Mouse (Mus musculus) heart, embryonic 10.5 days (tissue): Measurements from ENCODE around the gene Ap1s1. TPM values are rescaled to one million over a fixed set of nuclear protein-coding genes. Genes with fewer than 3 reads are reported as not detected.

Source experiments
- DNase-seq: peaks from one replicate; pipeline ENCODE4 v3.0.0-alpha.2; 2017; ENCODE audit warnings: low spot score
- H3K27ac ChIP-seq: fragments of 300-500 bp; sonication (generic); 2 replicates; pipeline ENCODE4 v1.5.1; 2016; ENCODE audit warnings: mild to moderate bottlenecking
- H3K27me3 ChIP-seq: fragments of 300-500 bp; sonication (generic); 2 replicates; pipeline ENCODE4 v1.6.1; 2016; ENCODE audit warnings: mild to moderate bottlenecking; ENCODE audit not compliant: poor library complexity, insufficient read depth, severe bottlenecking
- H3K36me3 ChIP-seq: fragments of 300-500 bp; sonication (generic); 2 replicates; pipeline ENCODE4 v1.6.1; 2016; ENCODE audit warnings: mild to moderate bottlenecking, moderate library complexity
- H3K4me1 ChIP-seq: fragments of 300-500 bp; sonication (generic); 2 replicates; pipeline ENCODE4 v1.6.1; 2016; ENCODE audit warnings: mild to moderate bottlenecking
- H3K4me3 ChIP-seq: fragments of 300-500 bp; sonication (generic); 2 replicates; pipeline ENCODE4 v1.5.1; 2016; ENCODE audit warnings: mild to moderate bottlenecking, moderate library complexity
- H3K9me3 ChIP-seq: fragments of 300-500 bp; sonication (generic); 2 replicates; pipeline ENCODE4 v1.6.1; 2016; ENCODE audit warnings: mild to moderate bottlenecking, moderate library complexity
- WGBS: fragments of 180-500 bp; shearing (Covaris S2); methylation state at CpG from one replicate; pipeline ENCODE4 v1.1.7; 2016; 5-methylcytosine and 5-hydroxymethylcytosine counted together
- microRNA counts: library from miRNA; unstranded; fragments of <30 nt; microRNA quantifications from one replicate; lab custom pipeline; 2017
- microRNA-seq: library from miRNA; unstranded; fragments of <30 nt; microRNA quantifications from one replicate; pipeline ENCODE4, GENCODE M21; 2017
- polyA plus RNA-seq: library from polyadenylated mRNA; unstranded; fragments of >200 nt; fragmentation: Nextera tagmentation; extraction: Ambion mirVana; gene quantifications from 2 replicates; pipeline ENCODE4 v1.2.1, GENCODE M21; 2016

Ap1s1 gene
- polyA plus RNA-seq, 1 experiment from 2014 or later = 178 TPM

DNA sequence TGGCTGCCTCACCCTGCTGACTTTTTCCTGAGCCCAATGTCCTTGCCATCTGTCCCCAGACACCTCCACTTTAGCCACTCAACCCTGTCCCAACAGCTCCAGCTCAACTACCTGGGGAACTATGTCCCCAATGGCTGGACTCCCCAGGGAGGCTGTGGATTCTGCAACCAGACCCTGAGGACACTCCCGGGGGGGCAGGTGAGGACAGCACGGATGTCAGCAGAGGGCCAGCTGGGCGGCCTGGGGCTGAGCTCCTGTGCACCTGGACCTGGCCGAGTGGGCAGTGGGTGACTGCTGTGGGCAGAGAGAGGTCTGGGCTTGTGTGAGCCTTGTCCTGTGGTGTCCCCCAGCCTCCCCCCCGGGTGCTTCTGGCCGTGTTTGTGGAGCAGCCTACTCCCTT, 56.1 kb downstream of the Ap1s1 start:
- H3K36me3 ChIP-seq = peaks cover 64% of the 10 kb centered on the region
- no peaks in the 10 kb centered on the region for H3K9me3 ChIP-seq
- no peak for DNase-seq
- no peak overlapping the region for H3K27ac ChIP-seq
- H3K27me3 ChIP-seq = no peaks in the 10 kb centered on the region
- H3K4me1 ChIP-seq = peaks cover 22% of the 10 kb centered on the region
- H3K4me3 ChIP-seq = no peak overlapping the region
- 91% methylated on average over 6 of the region's 6 CpGs for WGBS

DNA sequence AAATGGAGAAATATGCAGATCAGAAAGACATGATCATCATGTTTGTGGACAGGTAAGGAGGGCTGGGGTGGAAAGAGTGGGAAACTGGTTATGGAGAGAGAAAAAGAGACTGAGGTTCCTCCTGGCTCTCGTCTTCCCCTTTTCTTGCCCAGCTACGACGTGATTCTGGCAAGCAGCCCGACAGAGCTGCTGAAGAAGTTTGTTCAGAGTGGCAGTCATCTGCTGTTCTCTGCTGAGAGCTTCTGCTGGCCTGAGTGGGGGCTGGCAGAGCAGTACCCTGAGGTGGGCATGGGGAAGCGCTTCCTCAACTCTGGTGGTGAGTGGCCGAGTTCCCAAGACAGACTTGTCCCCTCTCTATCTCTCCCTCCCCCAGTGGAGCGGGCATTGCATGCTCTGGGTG, 57.5 kb downstream of the Ap1s1 start:
- no peaks in the 10 kb centered on the region for H3K27me3 ChIP-seq
- peaks cover 57% of the 10 kb centered on the region for H3K36me3 ChIP-seq
- H3K27ac ChIP-seq = no peak overlapping the region; the same call in 1 of the 2 replicates
- H3K4me1 ChIP-seq = peaks cover 22% of the 10 kb centered on the region
- no peak for DNase-seq
- WGBS = 81% methylated on average over 7 of the region's 7 CpGs
- H3K4me3 ChIP-seq = peak overlapping the region; percentile 73
- no peaks in the 10 kb centered on the region for H3K9me3 ChIP-seq

DNA sequence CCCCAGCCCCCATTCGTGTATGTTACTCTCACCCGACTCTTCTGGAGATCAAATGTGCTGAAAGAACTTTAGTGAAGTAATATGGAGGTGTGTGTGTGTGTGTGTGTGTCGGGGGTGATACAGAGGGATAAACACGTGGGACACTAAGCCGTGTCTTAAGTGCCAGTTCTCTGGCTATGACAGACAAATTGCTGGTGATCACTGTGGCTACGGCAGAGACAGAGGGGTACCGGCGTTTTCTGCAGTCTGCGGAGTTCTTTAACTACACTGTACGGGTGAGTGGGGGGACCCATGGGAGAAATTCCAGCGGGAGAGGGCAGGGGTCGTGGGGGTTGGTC, 58.0 kb downstream of the Ap1s1 start, which contains the start of gene Znhit1:
Gene Znhit1, minus strand, starts transcription at position 88 of the 338 bp plus-strand sequence.
- WGBS = 8% methylated on average over 12 of the region's 12 CpGs

DNA sequence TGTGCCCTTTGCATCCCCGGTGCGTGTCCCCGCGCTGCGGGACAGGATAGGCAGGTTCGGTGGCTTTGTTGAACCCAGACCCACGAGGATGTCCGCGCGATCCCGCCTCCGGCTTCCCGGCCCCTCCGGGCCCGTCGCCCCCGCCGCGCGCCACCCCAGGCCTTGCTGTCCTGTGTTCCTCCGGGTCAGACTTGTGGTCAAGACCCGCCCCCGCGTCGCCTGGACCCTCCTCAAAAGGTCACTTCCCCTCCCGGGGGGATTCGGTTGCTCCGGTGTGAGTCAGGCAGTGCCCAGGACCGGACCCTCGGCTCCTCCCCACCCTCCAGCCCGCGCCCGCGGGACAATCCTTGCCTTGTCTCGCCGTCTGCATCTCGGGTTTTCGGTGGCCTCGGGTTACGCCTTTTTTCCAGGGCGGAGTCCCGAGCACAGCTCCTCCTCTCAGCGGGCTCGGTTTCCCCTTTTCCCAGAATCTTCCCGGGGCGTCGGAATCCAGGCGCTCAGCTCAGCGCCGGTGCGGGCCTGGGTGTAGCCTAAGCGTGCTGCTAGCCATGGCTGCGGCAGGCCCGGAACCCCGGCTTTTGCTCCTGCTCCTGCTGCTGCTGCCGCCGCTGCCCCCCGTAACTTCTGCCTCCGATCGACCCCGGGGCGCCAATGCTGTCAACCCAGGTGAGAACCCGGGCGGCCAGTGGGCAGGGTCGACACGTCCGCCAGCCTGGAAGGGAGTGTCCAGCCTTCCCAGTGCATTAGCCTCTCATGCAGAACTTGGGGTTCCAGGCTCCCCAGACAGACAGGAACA, 58.6 kb downstream of the Ap1s1 start:
- H3K36me3 ChIP-seq = peaks cover 48% of the 10 kb centered on the region

More for the DNA sequence above, 58.0 kb downstream of the Ap1s1 start, which contains the start of gene Znhit1:
- Histone ChIP-seq H3K4me1 (peaks cover 22% of the 10 kb centered on the region), H3K27me3 (no peaks in the 10 kb centered on the region), H3K9me3 (no peaks in the 10 kb centered on the region), H3K27ac (peak within 1 kb of the TSS; percentile 98), H3K4me3 (peak within 1 kb of the TSS; percentile 73), H3K36me3 (peaks cover 52% of the 10 kb centered on the region)
- no peak for DNase-seq

DNA sequence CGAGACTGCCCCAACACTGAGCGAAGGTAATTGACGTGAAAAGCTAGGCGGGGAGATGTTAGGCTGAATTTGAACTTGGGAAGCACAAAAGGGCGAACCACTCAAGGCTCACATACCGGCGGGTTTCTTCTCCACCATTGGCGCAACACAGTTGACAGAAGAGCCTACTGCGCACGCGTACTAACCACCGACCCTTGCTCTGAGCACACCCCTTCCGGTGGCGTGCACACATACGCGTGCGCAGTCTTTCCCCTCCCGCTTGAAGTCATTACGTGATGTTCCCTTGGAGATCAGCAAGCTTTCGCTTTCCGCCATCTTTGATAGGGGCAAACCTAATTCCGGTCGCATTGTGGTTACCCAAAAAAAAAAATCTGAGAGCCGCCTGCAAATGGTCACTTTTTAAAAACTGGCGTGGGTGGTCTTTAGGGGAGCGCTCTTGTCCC, 59.2 kb downstream of the Ap1s1 start, which contains the start of gene Plod3:
Gene Plod3, plus strand, starts transcription at position 325 of the 443 bp plus-strand sequence.
- H3K4me1 ChIP-seq = peaks cover 25% of the 10 kb centered on the region
- WGBS = under 1% methylated on average over 26 of the region's 26 CpGs
- peak within 1 kb of the TSS; percentile 73 for H3K4me3 ChIP-seq
- peaks cover 48% of the 10 kb centered on the region for H3K36me3 ChIP-seq
- no peaks in the 10 kb centered on the region for H3K9me3 ChIP-seq
- peak within 1 kb of the TSS; percentile 98 for H3K27ac ChIP-seq
- DNase-seq = peak; percentile 99
- H3K27me3 ChIP-seq = no peaks in the 10 kb centered on the region

More for the DNA sequence above, 58.6 kb downstream of the Ap1s1 start:
- DNase-seq = peak; percentile 93
- Histone ChIP-seq H3K9me3 (no peaks in the 10 kb centered on the region), H3K27me3 (no peaks in the 10 kb centered on the region), H3K4me3 (peak overlapping the region; percentile 73), H3K27ac (peak overlapping the region; percentile 98), H3K4me1 (peaks cover 23% of the 10 kb centered on the region)
- under 1% methylated on average over 67 of the region's 67 CpGs for WGBS

MicroRNAs within 50 kb of the gene (microRNA counts, 519-probe panel; counts per million panel counts)
- not detected for microRNA mmu-miR-702 (lab: Ali Mortazavi, UCI)

Small RNA genes lying within 50 kb of the gene (microRNA-seq; reads per million reads assigned to microRNA genes)
- 85.9 reads per million, percentile 50 among the genes with 10 or more reads in this experiment for gene Mir702

Other genes with a start within 250 kb of the Ap1s1 start
- 29.8 and 50.3 TPM in 2 replicates for gene Col26a1, start 162.9 kb downstream of the Ap1s1 start, polyA plus RNA-seq
- 42.4 and 54.5 TPM in 2 replicates for gene Ift22, start 138.0 kb downstream of the Ap1s1 start, polyA plus RNA-seq
- gene Fis1, start 92.9 kb downstream of the Ap1s1 start, polyA plus RNA-seq = 265 and 272 TPM in 2 replicates
- 0.50 and 0.69 TPM in 2 replicates for gene Cldn15, start 79.5 kb downstream of the Ap1s1 start, polyA plus RNA-seq
- 44.4 and 50.7 TPM in 2 replicates for gene Plod3, start 59.1 kb downstream of the Ap1s1 start, polyA plus RNA-seq
- 92.7 and 103 TPM in 2 replicates for gene Znhit1, start 58.1 kb downstream of the Ap1s1 start, polyA plus RNA-seq
- gene Vgf, start 19.7 kb downstream of the Ap1s1 start, polyA plus RNA-seq = not detected in 2 replicates
- 0.07 and 0.51 TPM in 2 replicates for gene Serpine1, start 26.1 kb upstream of the Ap1s1 start, polyA plus RNA-seq
- 6.4 and 7.4 TPM in 2 replicates for gene Trim56, start 70.1 kb upstream of the Ap1s1 start, polyA plus RNA-seq
- gene Muc3, start 103.2 kb upstream of the Ap1s1 start, polyA plus RNA-seq = not detected in 2 replicates
- 0.40 and 0.83 TPM in 2 replicates for gene Muc3a, start 166.3 kb upstream of the Ap1s1 start, polyA plus RNA-seq
- gene Ache, start 241.4 kb upstream of the Ap1s1 start, polyA plus RNA-seq = 10.7 and 24.1 TPM in 2 replicates
- gene Ufsp1, start 248.5 kb upstream of the Ap1s1 start, polyA plus RNA-seq = 11.1 and 12.3 TPM in 2 replicates